Mouse (Mus musculus): ENCODE data around the gene Tatdn3.

Tatdn3 gene

DNA sequence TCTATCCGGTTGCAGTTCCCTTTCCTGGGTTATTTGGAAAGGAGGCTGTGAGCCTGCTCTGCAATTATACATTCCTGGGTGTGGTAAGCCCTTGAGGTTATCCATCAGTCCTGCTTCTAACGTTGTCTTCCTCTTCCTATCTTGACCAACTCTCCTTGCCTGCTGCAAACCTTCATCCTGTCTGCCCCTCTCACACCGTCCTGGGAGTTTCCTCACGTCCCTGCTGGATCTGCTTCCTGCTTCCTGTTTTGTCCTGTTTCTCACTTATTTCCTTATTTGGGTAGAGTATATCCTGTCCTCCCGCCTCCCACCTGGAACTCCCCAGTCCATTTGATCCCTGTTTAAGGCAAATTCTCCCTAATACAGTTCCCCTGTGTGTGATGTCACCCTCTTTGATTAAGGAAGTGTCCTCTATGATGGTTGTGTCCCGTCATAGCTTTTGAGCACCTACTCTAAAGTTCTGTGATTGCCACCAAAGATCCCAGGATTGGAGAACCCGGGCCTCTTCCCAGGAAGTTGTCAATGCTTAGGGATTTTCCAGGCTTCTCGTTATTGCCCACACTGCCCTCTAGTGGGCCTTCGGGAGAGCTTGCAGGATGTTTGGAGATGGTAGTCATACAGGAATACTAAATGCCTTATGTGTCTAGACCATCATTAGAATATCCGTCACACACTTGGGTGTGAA lies 12.6 kb upstream of the Tatdn3 start:
- no peak for DNase-seq (ENCODE audit: low read depth)

DNA sequence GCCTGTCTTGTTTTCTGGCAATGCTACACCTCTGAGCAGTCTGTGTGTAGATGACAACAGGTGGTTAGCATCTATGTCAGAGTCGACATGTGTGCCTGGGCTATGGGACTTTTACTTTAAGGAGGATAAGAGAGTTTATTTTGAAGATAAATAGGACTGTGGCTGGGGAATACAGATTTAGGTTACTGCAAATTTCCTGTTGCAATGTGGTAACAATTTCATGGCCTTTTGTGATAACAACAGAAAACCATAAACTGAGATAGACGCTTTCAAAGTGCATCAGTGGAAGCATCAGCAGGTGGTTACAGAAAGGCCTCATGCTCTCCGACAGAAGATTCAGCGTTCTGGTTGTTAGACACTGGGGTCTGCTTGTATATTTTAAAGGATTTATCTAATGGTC lies 10.8 kb upstream of the Tatdn3 start:
- no peak for DNase-seq (ENCODE audit: low read depth)

DNA sequence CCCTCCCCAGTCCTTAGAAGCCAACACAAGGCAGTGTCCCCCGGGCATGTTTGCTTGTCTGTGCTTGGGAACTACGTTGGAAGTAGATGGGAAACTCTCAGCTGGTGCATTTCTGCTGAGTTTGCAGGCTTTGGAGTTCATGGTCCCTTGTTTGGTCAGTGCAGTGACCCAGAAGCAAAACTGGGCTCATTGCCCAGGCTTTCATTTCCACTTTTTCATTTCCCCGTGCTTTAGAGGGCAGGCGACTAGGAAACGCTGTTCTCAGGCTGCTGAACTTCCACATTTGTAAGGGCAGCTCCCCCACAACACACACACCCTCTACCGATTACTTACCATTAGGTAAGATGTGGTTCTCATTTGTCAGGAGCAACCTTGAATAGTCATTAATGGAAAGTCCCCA lies 10.3 kb upstream of the Tatdn3 start:
- no peak for DNase-seq (ENCODE audit: low read depth)

GRCm38 (mm10) chr1:191072329-191072913 lies 9.7 kb upstream of the Tatdn3 start:
- no peak for DNase-seq (ENCODE audit: low read depth)

DNA sequence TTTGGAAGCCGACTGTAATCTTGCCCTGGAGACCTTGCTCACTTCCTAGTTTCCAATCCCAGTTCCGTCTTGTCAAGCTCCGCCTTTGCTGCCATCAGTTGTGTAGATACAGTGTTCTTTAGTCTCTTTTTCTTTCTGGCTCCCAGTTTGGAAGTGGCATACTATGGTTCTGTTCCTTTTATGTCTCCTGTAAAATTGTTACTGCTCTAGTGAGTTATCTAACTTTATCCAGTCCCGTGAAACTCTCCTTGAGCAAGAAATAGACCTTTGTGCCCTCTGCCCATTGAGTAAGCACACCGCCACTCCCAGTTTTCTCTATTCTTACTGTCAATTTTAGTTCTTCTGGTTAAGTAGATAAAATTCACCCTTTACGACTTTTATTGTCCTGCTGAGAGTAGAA lies 8.9 kb upstream of the Tatdn3 start:
- DNase-seq (ENCODE audit: low read depth): no peak

GRCm38 (mm10) chr1:191070259-191070658 lies 7.5 kb upstream of the Tatdn3 start:
- DNase-seq (ENCODE audit: low read depth): no peak

DNA sequence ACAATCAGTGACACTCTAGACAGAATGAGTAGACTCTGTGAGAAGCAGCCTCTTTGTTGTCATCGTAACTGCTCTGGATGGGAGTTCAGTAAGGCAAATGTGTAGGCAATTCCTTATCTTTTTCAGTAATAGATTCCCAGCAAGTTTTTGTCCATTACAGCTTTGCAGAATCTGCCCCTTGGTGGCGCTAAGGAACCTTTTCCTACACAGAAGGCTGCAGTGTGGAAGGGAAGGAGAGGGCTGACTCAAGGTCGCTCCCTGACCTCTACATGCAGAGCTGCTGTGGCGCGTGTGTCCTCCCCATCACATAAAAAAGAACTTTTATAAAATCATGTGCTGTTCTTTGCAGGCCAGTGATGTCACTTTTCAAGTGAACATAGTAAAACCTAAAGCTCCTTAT lies 5.6 kb upstream of the Tatdn3 start:
- DNase-seq (ENCODE audit: low read depth): no peak

GRCm38 (mm10) chr1:191065188-191065587 lies 2.5 kb upstream of the Tatdn3 start:
- DNase-seq (ENCODE audit: low read depth): no peak

GRCm38 (mm10) chr1:191064535-191064934 lies 1.8 kb upstream of the Tatdn3 start:
- no peak for DNase-seq (ENCODE audit: low read depth)

DNA sequence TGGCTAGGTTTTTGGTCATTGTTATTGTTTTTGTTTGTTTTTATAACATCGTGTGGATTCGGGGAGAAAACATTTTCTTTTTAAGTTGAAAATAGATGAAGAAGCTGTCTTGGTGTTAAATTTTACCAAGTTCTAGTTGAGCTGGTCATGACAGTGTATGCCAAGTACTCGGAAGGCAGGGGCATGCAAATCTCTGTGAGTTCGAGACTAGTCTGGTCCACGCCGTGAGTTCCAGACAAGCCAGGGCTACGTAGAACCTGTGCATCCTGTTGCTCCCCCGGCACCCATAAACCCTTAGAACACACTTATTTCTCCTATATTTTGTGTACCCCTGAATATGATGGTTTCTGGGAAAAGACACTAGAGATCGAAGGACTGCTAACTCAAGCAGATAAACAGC lies 968 bp upstream of the Tatdn3 start:
- no peak for DNase-seq (ENCODE audit: low read depth)

- no peak for DNase-seq (ENCODE audit: low read depth)
Observed at GRCm38 (mm10) chr1:191062241-191062780, 421 bp downstream of the Tatdn3 start.

- no peak for DNase-seq (ENCODE audit: low read depth)
Observed at GRCm38 (mm10) chr1:191057461-191057860, 5.3 kb downstream of the Tatdn3 start.

- DNase-seq (ENCODE audit: low read depth): no peak
Observed at GRCm38 (mm10) chr1:191055533-191055873, 7.2 kb downstream of the Tatdn3 start.

DNA sequence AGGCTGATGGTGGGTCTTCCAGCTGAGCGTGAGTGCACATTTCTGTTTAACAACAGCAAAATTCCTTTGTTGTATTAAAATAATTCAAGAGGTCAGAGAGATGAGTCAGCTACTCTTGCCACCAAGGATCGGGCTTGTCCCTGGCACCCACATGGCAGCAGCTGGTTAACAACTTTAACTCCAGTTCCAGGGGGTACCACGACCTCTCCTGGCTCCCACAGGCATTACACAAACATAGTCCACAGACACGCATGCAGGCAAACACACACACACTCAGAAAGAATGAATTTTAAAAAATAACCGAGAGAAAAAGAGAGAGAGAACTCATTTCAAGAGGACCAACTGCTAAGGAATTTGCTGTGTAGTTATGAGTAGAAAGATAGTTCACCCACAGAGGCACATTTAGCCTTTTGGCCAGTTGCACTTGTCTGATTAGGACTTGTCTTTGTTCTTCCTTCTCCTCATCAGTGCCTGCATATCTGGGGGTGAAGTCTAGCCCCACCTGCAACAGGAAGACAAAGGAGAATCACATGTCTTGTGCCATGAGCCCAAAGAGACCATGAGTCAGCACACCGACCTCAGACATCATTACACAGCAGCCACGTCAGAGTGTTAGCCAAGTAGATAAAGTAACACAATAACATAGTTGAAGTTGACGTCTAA lies 7.7 kb downstream of the Tatdn3 start:
- DNase-seq (ENCODE audit: low read depth): no peak

DNA sequence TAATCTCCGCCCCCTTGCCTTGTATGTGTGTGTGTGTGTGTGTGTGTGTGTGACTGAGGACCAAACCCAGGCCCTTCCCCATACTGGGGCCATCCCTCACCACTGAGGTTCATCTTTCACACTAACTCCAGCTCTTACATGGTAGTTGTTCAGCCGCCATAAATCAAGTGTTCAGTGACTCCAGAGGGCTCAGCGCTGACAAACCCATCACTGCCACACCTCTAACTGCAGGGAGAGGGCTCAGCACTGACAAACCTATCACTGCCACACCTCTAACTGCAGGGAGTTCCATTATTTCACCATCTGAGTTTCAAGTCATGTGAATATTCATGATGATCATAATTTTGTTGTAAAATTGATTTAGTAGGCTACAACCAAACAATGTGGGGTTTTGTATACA lies 9.2 kb downstream of the Tatdn3 start:
- DNase-seq (ENCODE audit: low read depth): no peak

DNA sequence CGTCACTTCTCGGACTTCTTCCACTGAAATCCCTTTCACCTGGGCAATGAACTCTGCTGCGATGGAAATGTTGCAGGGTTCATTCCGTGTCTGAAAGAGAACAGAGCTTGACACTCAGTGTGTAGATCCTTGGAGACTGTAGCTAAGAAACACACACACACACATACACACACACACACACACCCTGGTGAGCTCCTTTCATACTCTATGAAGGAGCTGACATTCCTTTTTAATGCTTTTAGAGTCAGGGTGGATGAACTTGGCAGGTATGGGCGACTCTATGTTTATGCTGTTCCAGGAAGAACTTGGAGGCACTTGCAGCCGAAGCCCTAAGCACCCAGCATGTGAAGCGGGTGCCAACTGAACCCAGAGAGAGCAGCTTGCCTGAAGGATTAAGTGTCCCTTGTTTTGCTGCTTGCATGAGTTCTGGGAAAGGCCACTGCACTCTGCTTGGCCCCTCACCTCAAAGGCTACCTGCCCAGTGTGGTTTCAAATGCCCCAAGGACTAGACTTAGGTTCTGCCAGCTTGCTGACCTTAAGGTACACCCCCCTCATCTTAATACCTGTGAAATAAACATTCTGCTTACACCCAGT lies 16.4 kb downstream of the Tatdn3 start:
- DNase-seq (ENCODE audit: low read depth): no peak

GRCm38 (mm10) chr1:191045264-191045663 lies 17.5 kb downstream of the Tatdn3 start:
- DNase-seq (ENCODE audit: low read depth): no peak

- no peak for DNase-seq (ENCODE audit: low read depth)
Observed at GRCm38 (mm10) chr1:191042688-191043087, 20.0 kb downstream of the Tatdn3 start.

GRCm38 (mm10) chr1:191042106-191042505 lies 20.6 kb downstream of the Tatdn3 start:
- DNase-seq (ENCODE audit: low read depth): no peak

DNA sequence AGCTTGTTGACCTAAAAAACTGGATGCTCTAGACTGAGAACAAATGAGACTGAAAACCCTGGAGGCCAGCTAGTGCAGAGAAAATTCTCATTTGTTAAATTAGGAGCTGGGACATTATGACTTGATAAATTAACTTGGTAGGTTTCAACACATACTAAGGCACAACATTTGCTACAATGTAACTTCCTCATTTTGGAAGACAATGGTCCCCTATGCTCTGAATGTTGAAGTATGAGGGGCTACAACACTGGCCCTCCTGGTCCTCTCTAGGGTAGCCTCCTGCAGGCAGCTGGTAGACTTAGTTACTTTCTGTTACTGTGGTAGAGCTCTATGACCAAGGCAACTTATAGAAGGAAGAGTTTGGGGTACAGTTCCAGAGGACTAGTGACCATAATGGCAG lies 21.4 kb downstream of the Tatdn3 start:
- DNase-seq (ENCODE audit: low read depth): no peak

- no peak for DNase-seq (ENCODE audit: low read depth)
Observed at GRCm38 (mm10) chr1:191037999-191038398, 24.7 kb downstream of the Tatdn3 start.

DNA sequence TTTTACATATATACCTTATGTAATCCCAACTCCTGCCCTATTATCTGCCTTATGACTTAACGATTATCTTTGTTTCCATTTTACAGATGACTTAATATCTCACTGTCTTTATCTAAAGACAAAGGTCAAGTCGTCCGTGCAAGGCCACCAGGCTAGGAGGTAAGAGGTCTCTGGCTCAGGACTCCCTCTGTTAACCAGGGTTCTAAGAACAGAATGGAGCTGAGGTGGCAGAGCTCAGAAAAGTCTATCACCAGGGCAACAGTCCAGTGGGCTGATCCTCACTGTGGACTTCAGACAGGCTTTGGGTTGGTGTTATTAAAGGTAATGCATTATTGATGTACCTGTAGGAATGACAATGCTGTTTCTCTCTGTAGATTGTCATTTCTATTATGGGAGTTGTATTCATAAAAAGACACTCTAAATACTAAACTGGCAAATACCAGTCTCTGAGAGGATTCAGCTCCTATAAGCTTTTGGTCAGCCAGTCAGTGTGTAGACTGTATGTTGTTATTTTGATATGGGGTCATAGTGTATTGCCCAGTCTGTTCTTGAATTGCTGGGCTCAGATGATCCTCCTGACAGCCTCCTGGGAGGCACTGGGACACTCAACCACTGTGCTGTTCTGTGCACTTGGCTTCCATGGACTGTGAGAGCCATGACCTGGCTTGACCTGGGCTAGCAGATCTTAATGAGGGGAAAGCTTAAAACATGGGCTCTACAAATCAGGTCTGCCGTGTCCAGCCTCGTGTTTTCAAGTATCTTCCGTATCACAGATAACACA lies 26.0 kb downstream of the Tatdn3 start, which contains the start of gene Spata45:
Gene Spata45, plus strand, starts transcription at position 86 of the 781 bp plus-strand sequence.
- DNase-seq (ENCODE audit: low read depth): no peak
